Mouse (Mus musculus): ENCODE data around the gene Rap1gds1. TPM values are rescaled to one million over a fixed set of nuclear protein-coding genes. Genes with fewer than 3 reads are reported as not detected.

The Rap1gds1 gene
- polyA plus RNA-seq, 1 experiment from 2014 or later: 62.5 TPM

DNA sequence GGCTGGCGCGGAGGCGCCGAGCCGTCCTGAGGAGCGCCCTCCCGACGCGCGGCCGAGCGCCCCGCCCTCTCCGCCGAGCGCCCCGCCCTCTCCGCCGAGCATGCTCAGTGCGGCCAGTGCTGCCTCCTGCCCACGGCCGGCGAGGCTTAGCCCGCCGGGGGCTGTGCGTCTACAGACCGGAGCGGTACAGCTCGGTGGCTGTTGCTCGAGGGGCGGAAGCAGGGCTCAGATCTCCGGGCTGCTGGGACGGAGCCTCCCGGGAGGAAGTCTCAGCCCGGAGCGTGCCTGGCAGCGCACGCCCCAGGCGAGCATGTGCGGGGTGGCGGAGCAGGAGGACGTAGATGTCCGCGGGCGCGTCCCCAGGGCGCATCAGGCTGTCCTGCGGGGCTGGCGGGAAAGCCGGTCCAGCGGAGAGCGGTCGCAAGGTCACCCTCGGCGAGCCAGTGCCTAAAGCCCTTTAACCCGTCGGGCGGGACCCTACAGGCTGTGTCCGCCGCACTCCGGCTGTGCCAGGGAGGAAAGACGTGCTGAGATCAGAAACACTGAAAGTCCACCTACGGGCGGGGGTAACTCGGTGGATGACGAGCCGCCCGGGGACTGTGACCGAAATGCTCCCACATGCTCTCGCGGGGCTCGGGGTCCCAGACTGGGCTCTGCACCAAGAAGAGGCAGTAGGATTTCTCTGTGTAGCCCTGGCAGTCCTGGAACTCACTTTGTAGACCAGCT, 495 bp upstream of the Rap1gds1 start:
- Histone ChIP-seq H3K4me1 (ENCODE audit: control insufficient read depth, insufficient read depth, low read length) (peaks cover 8% of the 10 kb centered on the region), H3K27me3 (replicated peaks; ENCODE audit: control insufficient read depth, insufficient read depth, low read length) (no peaks in the 10 kb centered on the region), H3K4me3 (ENCODE audit: low read depth, low read length) (peak overlapping the region; percentile 96), H3K36me3 (ENCODE audit: control insufficient read depth, insufficient read depth, low read length) (no peaks in the 10 kb centered on the region), H3K4me2 (ENCODE audit: low read depth, low read length) (peak overlapping the region; percentile 81), H3K27ac (replicated peaks; ENCODE audit: low read depth, low read length) (peak overlapping the region; percentile 98), H3K9me3 (ENCODE audit: control insufficient read depth, low read length) (no peaks in the 10 kb centered on the region), H3K9ac (ENCODE audit: low read depth, low read length) (peak overlapping the region; percentile 84)
- WGBS: under 1% methylated on average over 27 of the region's 72 CpGs
- ATAC-seq (ENCODE audit: low read depth): peak; percentile 98
- peak; percentile 94 for DNase-seq (ENCODE audit: low spot score)

DNA sequence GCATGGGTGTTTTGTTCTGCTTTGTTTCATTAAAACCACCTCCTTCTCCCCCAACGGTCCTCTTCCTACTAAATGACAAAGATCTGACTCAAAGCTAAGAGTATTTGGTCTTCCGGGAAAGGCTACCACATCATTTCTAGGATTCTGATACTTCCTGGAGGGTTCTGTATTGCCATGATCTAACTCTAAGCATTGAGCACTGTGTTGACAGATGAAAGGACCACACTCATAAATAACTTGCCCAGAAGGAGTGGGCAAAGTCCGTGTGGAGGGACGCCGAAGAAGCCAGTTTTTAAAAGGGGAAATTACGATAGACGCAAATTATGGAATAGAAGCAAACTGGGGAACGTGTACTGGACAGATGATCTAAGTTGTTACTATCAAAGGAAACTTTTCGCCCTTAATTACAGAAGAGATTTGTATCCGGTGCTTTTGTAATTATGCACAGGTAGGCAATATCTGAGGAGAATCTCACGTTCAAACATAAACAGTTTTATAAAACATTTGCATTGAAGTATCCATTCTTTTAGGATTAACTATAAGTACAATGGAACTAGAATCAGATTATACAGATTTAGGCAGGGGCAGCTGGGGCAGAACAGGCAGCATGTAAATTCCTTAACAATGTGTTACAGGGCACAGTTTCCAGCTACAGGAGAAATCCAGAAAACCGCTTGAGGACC, 1.1 kb downstream of the Rap1gds1 start:
- Histone ChIP-seq H3K36me3 (ENCODE audit: control insufficient read depth, insufficient read depth, low read length) (no peaks in the 10 kb centered on the region), H3K4me2 (ENCODE audit: low read depth, low read length) (peak overlapping the region; percentile 75), H3K4me3 (ENCODE audit: low read depth, low read length) (peak overlapping the region; percentile 96), H3K27ac (replicated peaks; ENCODE audit: low read depth, low read length) (peak overlapping the region; percentile 98), H3K4me1 (ENCODE audit: control insufficient read depth, insufficient read depth, low read length) (peaks cover 8% of the 10 kb centered on the region), H3K27me3 (replicated peaks; ENCODE audit: control insufficient read depth, insufficient read depth, low read length) (no peaks in the 10 kb centered on the region), H3K9me3 (ENCODE audit: control insufficient read depth, low read length) (no peaks in the 10 kb centered on the region), H3K9ac (ENCODE audit: low read depth, low read length) (peak overlapping the region; percentile 94)
- no peak for ATAC-seq (ENCODE audit: low read depth)
- DNase-seq (ENCODE audit: low spot score): peak; percentile 5
- 4% methylated on average over 12 of the region's 12 CpGs for WGBS

- no peak overlapping the region for H3K9ac ChIP-seq (ENCODE audit: low read depth, low read length)
- peaks cover 8% of the 10 kb centered on the region for H3K4me1 ChIP-seq (ENCODE audit: control insufficient read depth, insufficient read depth, low read length)
- H3K4me2 ChIP-seq (ENCODE audit: low read depth, low read length): no peak overlapping the region
- no peaks in the 10 kb centered on the region for H3K9me3 ChIP-seq (ENCODE audit: control insufficient read depth, low read length)
- ATAC-seq (ENCODE audit: low read depth) (no peak), DNase-seq (ENCODE audit: low spot score) (no peak)
- H3K4me3 ChIP-seq (ENCODE audit: low read depth, low read length): no peak overlapping the region
- 62% methylated on average over 4 of the region's 4 CpGs for WGBS
- no peaks in the 10 kb centered on the region for H3K27me3 ChIP-seq (replicated peaks; ENCODE audit: control insufficient read depth, insufficient read depth, low read length)
- no peak overlapping the region for H3K27ac ChIP-seq (replicated peaks; ENCODE audit: low read depth, low read length)
- peaks cover 4% of the 10 kb centered on the region; the same call in 1 of the 2 replicates for H3K36me3 ChIP-seq (ENCODE audit: control insufficient read depth, insufficient read depth, low read length)
These were observed 5.5 kb downstream of the Rap1gds1 start for GRCm38 (mm10) chr3:139069539-139069938.

- Histone ChIP-seq H3K36me3 (ENCODE audit: control insufficient read depth, insufficient read depth, low read length) (peaks cover 14% of the 10 kb centered on the region; the same call in 1 of the 2 replicates), H3K9ac (ENCODE audit: low read depth, low read length) (no peak overlapping the region), H3K27ac (replicated peaks; ENCODE audit: low read depth, low read length) (no peak overlapping the region), H3K27me3 (replicated peaks; ENCODE audit: control insufficient read depth, insufficient read depth, low read length) (no peaks in the 10 kb centered on the region), H3K9me3 (ENCODE audit: control insufficient read depth, low read length) (0 out of 2 replicates have a peak, but pooled peaks cover 3% of the 10 kb centered on the region), H3K4me3 (ENCODE audit: low read depth, low read length) (no peak overlapping the region), H3K4me2 (ENCODE audit: low read depth, low read length) (no peak overlapping the region), H3K4me1 (ENCODE audit: control insufficient read depth, insufficient read depth, low read length) (no peaks in the 10 kb centered on the region)
- DNase-seq (ENCODE audit: low spot score) (no peak), ATAC-seq (ENCODE audit: low read depth) (no peak)
- WGBS: 95% methylated on average over 9 of the region's 9 CpGs
These were observed 10.9 kb downstream of the Rap1gds1 start for GRCm38 (mm10) chr3:139064076-139064475.

DNA sequence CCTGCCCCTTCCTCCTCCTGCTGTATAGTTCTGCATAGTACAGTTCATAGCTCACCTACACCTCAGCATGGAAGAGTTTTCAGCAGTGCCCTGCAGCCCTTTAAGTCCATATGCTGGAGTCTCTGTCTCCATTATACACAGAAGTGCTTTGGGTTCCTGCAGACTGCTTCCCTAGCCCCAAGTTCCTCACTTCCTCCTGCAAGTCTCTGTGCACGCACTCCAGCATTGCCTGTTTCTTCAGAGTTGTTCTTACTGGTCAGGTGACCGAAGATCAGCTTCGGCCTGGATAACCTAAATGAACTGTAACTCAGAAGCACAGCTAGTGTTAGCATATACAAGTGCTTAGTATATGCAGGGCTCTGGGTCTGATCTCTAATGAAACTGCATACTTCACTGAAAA, 12.9 kb downstream of the Rap1gds1 start:
- DNase-seq (ENCODE audit: low spot score) (no peak), ATAC-seq (ENCODE audit: low read depth) (no peak)
- H3K4me1 ChIP-seq (ENCODE audit: control insufficient read depth, insufficient read depth, low read length): no peaks in the 10 kb centered on the region
- H3K4me2 ChIP-seq (ENCODE audit: low read depth, low read length): no peak overlapping the region
- 0 out of 2 replicates have a peak, but pooled peaks cover 3% of the 10 kb centered on the region for H3K9me3 ChIP-seq (ENCODE audit: control insufficient read depth, low read length)
- H3K27ac ChIP-seq (replicated peaks; ENCODE audit: low read depth, low read length): no peak overlapping the region
- peaks cover 14% of the 10 kb centered on the region; the same call in 1 of the 2 replicates for H3K36me3 ChIP-seq (ENCODE audit: control insufficient read depth, insufficient read depth, low read length)
- H3K4me3 ChIP-seq (ENCODE audit: low read depth, low read length): no peak overlapping the region
- no peak overlapping the region for H3K9ac ChIP-seq (ENCODE audit: low read depth, low read length)
- 87% methylated on average over 3 of the region's 3 CpGs for WGBS
- H3K27me3 ChIP-seq (replicated peaks; ENCODE audit: control insufficient read depth, insufficient read depth, low read length): no peaks in the 10 kb centered on the region

DNA sequence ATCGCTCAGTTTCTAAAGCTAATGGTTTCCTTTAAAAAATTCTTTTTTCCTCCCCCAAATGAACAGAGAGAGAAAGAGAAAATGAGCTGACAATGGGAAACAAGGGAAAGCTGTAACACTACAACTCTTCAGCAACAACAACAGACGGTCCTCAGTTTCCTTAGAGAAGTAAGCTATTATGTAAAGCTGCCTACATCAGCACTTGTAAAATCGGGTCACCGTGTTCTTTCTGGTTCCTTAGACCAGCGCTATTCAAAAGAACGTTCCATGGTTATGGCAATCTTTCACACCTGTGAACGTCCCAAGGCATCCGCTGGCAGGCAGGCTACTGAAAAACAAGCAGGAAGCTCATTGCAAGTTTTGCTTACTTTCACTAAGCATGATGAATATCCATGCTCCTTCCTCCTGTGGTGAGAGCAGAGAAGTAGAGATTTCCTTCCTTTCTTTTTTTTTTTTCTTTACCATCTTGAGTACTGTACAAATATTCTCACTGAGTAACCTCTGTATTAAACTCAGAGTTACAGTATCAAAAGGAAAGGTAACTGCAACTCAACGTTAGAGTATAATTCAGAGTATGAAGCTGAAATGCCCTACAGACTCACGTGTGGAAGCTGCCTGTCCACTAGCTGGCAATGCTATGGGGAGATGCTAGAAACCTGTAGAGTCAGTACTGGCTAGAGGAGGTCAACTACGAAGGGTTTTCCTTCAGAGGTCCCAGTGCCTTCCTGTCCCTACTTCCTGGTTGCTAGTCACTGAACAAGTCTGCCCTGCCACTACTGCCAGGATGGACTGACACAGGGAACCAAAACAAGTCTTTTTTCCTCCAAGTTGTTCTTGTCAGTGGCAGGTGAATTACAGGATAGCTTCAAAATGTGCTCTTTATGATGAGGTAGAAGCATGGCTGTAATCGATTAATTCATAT, 26.0 kb downstream of the Rap1gds1 start:
- Histone ChIP-seq H3K9me3 (ENCODE audit: control insufficient read depth, low read length) (no peaks in the 10 kb centered on the region), H3K4me1 (ENCODE audit: control insufficient read depth, insufficient read depth, low read length) (no peaks in the 10 kb centered on the region), H3K27me3 (replicated peaks; ENCODE audit: control insufficient read depth, insufficient read depth, low read length) (no peaks in the 10 kb centered on the region), H3K27ac (replicated peaks; ENCODE audit: low read depth, low read length) (no peak overlapping the region), H3K4me2 (ENCODE audit: low read depth, low read length) (no peak overlapping the region), H3K4me3 (ENCODE audit: low read depth, low read length) (no peak overlapping the region), H3K36me3 (ENCODE audit: control insufficient read depth, insufficient read depth, low read length) (peaks cover 18% of the 10 kb centered on the region; the same call in 1 of the 2 replicates), H3K9ac (ENCODE audit: low read depth, low read length) (no peak overlapping the region)
- 89% methylated on average over 12 of the region's 12 CpGs for WGBS
- DNase-seq (ENCODE audit: low spot score): no peak
- no peak for ATAC-seq (ENCODE audit: low read depth)

DNA sequence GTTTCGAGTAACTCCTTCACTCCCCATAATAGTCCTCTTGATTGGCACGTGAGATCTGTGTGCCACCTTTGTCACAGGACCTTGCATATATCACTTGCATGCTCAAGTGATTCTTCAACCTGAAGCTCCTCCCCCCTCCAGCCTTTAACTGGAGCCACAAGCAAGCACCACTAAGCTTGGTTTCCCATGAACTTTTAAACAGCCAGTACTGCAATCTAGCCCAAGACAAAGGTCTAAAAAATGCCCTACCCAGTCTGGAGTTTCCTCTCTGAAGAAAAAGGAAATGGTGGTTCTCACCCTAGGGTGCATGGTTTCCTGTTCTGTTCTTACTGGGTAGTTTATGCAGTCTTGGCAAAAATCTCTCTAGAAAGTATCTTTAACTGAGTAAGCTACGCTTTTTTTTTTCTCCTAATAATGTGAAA, 32.6 kb downstream of the Rap1gds1 start:
- Histone ChIP-seq H3K27me3 (replicated peaks; ENCODE audit: control insufficient read depth, insufficient read depth, low read length) (no peaks in the 10 kb centered on the region), H3K36me3 (ENCODE audit: control insufficient read depth, insufficient read depth, low read length) (peaks cover 20% of the 10 kb centered on the region), H3K4me2 (ENCODE audit: low read depth, low read length) (no peak overlapping the region), H3K27ac (replicated peaks; ENCODE audit: low read depth, low read length) (no peak overlapping the region), H3K9me3 (ENCODE audit: control insufficient read depth, low read length) (no peaks in the 10 kb centered on the region), H3K4me3 (ENCODE audit: low read depth, low read length) (no peak overlapping the region), H3K4me1 (ENCODE audit: control insufficient read depth, insufficient read depth, low read length) (no peaks in the 10 kb centered on the region), H3K9ac (ENCODE audit: low read depth, low read length) (no peak overlapping the region)
- 79% methylated on average over 3 of the region's 3 CpGs for WGBS
- DNase-seq (ENCODE audit: low spot score): no peak
- no peak for ATAC-seq (ENCODE audit: low read depth)

GRCm38 (mm10) chr3:139041921-139042320, 33.1 kb downstream of the Rap1gds1 start:
- H3K36me3 ChIP-seq (ENCODE audit: control insufficient read depth, insufficient read depth, low read length): peaks cover 20% of the 10 kb centered on the region
- no peak overlapping the region for H3K9ac ChIP-seq (ENCODE audit: low read depth, low read length)
- H3K4me2 ChIP-seq (ENCODE audit: low read depth, low read length): no peak overlapping the region
- H3K27me3 ChIP-seq (replicated peaks; ENCODE audit: control insufficient read depth, insufficient read depth, low read length): no peaks in the 10 kb centered on the region
- ATAC-seq (ENCODE audit: low read depth) (no peak), DNase-seq (ENCODE audit: low spot score) (no peak)
- no peak overlapping the region for H3K27ac ChIP-seq (replicated peaks; ENCODE audit: low read depth, low read length)
- H3K4me3 ChIP-seq (ENCODE audit: low read depth, low read length): no peak overlapping the region
- H3K4me1 ChIP-seq (ENCODE audit: control insufficient read depth, insufficient read depth, low read length): no peaks in the 10 kb centered on the region
- 88% methylated on average over 4 of the region's 4 CpGs for WGBS
- no peaks in the 10 kb centered on the region for H3K9me3 ChIP-seq (ENCODE audit: control insufficient read depth, low read length)
